Mouse (Mus musculus) layer of hippocampus, adult 2 months (tissue): Measurements from ENCODE around the gene Tceanc2. TPM values are rescaled to one million over a fixed set of nuclear protein-coding genes. Genes with fewer than 3 reads are reported as not detected.
A peak's percentile ranks its signal among the peaks of the same experiment; 100 is the strongest.

ENCODE experiments used
- DNase-seq, 2 experiments: peaks; one replicate each; pipeline ENCODE4 v3.0.0; 2022; ENCODE audit warnings: low spot score in 2 of 2
- H3K27ac ChIP-seq: fragments of 200-600 bp; 2 replicates; pipeline ENCODE4 v1.8.1; 2022
- H3K4me3 ChIP-seq: fragments of 200-600 bp; 2 replicates; pipeline ENCODE4 v1.8.1; 2022; ENCODE audit warnings: mild to moderate bottlenecking
- CTCF ChIP-seq: fragments of 200-600 bp; conservative IDR thresholded peaks from 2 replicates; pipeline ENCODE4 v1.8.1; 2022; ENCODE audit warnings: antibody characterized with exemption, mild to moderate bottlenecking, moderate library complexity
- long read RNA-seq, 2 experiments: library from polyadenylated mRNA; stranded (forward); transcript quantifications; one replicate each; pipeline ENCODE4 v2.0.0; 2021; ENCODE audit warnings: borderline mapping rate in 2 of 2
- total RNA-seq, 2 experiments: library from RNA; stranded (reverse); gene quantifications; 2 replicates each; pipeline ENCODE4 v1.2.3; 2021

The Tceanc2 gene
- 10 to 100 TPM; 14.6 to 18.0 TPM for total RNA-seq
- long read RNA-seq, experiment 1, full-length matches to known transcripts: 6 of 11 reads
- long read RNA-seq, experiment 1, partial matches to known transcripts: 0 of 11 reads
- long read RNA-seq, experiment 1, other reads (novel, unspliced or antisense): 5 of 11 reads
- long read RNA-seq, experiment 2, full-length matches to known transcripts: 3 of 4 reads
- long read RNA-seq, experiment 2, partial matches to known transcripts: 0 of 4 reads
- long read RNA-seq, experiment 2, other reads (novel, unspliced or antisense): 1 of 4 reads

DNA sequence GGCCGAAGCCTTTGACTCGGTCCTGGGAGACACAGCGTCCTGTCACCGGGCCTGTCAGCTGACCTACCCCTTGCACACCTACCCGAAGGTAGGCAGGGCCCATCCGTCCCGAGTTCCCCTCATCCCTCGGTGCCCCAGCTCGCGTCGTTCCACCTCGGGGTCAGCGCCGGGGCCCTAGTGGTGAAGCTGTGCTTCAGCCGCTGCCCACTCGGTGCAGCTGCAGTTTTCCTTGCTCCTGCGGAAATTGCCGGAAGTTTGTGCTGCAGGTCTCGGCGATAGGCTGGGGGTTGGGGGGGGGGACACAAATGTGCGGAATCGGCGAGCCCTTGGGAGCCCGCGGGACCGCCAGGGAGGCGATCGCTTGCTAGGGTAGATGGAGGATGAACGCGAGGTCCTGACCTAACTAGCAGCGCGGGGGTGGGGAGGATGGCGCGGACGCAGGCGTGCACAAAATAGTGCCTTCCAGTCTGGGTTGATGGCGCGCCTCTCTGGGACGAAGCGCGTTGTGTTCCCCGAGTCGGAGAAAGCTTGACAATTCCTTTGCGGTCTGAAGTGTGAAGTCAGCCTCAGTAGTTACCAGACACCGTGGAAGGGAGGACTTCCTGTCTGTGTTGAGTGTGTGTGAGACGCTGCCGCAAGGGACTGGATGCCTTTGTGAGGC is at the start of gene Tceanc2:
Tceanc2 (minus strand) TSS at position 287 of the 661 bp plus-strand sequence.
- DNase-seq: peak; percentile 23 to 51
- peak within 1 kb of the TSS; percentile 98 for H3K27ac ChIP-seq
- H3K4me3 ChIP-seq: peak within 1 kb of the TSS; percentile 80
- peak; percentile 25; the same call in 1 of the 2 replicates for TF ChIP-seq CTCF

GRCm38 (mm10) chr4:107226313-107226712 is 47.4 kb upstream of the Tceanc2 start:
- no peak for TF ChIP-seq CTCF
- Histone ChIP-seq H3K27ac (no peak overlapping the region), H3K4me3 (no peak overlapping the region)
- no peak for DNase-seq

- Histone ChIP-seq H3K4me3 (no peak overlapping the region), H3K27ac (no peak overlapping the region)
- no peak for TF ChIP-seq CTCF
- DNase-seq: peak; percentile 11 to 22
Measured at GRCm38 (mm10) chr4:107223225-107224204, 44.6 kb upstream of the Tceanc2 start.

GRCm38 (mm10) chr4:107221524-107221923 is 42.6 kb upstream of the Tceanc2 start:
- Histone ChIP-seq H3K27ac (no peak overlapping the region), H3K4me3 (no peak overlapping the region)
- DNase-seq: no peak
- no peak for TF ChIP-seq CTCF

DNA sequence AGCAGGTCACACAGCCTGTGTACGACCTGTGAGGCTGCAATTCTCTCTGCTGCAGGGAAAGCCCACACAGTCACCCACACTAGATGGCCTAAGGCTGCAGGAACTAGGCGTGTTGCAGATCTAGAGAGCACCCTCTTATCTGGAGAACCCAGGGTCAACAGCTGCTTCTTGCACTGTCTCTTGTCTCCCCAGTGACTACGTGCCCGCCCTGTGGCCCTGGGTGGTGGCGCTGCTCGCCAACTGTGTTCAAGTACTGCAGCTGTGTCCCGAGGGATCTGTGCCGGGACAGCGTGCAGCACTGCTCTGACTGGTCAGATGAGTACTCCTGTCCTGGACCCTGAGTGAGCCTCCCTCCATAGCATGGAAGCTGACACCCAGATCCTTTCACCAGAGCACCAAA is 38.7 kb upstream of the Tceanc2 start:
- TF ChIP-seq CTCF: no peak
- DNase-seq: no peak
- no peak overlapping the region for H3K4me3 ChIP-seq
- H3K27ac ChIP-seq: no peak overlapping the region

GRCm38 (mm10) chr4:107213279-107214011 is 34.5 kb upstream of the Tceanc2 start:
- DNase-seq: no peak
- TF ChIP-seq CTCF: no peak
- H3K27ac ChIP-seq: no peak overlapping the region
- H3K4me3 ChIP-seq: no peak overlapping the region

DNA sequence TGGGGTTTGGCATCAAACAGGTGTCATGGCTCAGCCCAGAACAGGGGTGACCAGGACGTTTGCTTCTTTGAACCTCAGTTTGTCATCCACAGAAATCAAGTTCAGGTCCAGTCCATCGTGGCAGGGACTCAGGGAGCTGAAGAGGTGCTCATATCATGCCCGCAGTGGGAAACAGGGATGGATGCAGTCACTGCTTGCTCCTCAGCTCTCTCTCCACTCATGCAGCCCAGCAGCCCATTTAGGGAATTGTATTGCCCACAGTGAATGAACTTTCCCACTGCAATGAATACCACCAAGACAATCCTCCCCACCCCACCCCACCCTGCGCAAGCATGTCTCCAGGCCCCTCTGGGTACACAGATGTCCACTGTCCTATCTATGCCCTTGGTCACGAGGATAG is 33.0 kb upstream of the Tceanc2 start:
- no peak for TF ChIP-seq CTCF
- Histone ChIP-seq H3K4me3 (no peak overlapping the region), H3K27ac (no peak overlapping the region)
- no peak for DNase-seq

DNA sequence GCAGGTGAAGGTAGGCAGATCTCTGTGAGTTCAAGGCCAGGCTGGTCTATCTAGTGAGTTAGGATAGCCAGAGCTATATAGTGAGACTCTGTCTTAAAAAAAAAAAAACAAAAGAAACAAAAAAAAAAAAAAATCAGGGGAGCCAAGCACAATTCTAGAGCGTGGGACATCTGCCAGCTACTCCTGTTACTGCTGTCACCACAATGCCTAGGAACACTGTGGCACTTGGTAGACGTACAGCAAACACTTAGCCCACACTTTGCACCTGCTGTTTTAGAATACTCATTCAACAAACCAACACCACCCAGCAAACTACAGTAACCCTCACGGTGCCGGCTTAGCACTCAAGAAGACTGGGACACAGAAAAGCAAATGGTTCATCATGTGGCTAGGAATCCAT is 32.5 kb upstream of the Tceanc2 start:
- TF ChIP-seq CTCF: no peak
- Histone ChIP-seq H3K27ac (no peak overlapping the region), H3K4me3 (no peak overlapping the region)
- DNase-seq: peak; percentile 20 to 32

DNA sequence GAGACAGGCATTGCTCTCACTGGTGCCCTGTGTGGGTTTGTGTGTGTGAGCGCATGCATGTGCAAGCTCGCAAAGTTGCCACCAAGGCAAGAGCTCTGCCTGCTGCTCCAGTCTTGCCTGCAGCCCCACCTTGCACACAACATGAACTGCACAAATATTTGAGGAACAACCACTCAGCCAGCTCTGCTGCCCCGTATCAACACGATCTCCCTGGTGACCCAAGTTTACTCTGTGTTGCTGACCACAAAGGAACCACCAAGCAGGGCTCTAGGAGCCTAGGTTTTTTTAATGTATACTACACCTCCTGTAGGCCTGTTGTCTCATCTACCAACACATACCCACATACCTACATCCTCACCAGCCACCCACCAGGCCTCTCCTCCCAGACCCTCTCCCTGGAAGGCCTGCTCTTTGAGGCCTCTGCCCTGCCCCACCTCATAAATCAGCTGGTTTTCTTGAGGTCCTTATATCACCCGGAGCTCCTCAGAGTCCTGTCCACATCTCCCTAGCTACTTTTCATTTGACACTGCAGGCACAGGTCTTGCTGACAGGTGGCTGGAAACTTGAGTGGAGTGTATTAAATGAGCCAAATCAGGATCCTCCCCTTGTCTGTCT is 31.7 kb upstream of the Tceanc2 start:
- no peak for TF ChIP-seq CTCF
- no peak overlapping the region for H3K4me3 ChIP-seq
- H3K27ac ChIP-seq: no peak overlapping the region
- DNase-seq: no peak

GRCm38 (mm10) chr4:107208880-107209279 is 30.0 kb upstream of the Tceanc2 start, which contains the start of gene Ldlrad1:
Gene Ldlrad1 (plus strand): TSS chr4:107209180.
- no peak for DNase-seq
- H3K4me3 ChIP-seq: no peak within 1 kb of the TSS
- TF ChIP-seq CTCF: no peak
- no peak within 1 kb of the TSS for H3K27ac ChIP-seq

DNA sequence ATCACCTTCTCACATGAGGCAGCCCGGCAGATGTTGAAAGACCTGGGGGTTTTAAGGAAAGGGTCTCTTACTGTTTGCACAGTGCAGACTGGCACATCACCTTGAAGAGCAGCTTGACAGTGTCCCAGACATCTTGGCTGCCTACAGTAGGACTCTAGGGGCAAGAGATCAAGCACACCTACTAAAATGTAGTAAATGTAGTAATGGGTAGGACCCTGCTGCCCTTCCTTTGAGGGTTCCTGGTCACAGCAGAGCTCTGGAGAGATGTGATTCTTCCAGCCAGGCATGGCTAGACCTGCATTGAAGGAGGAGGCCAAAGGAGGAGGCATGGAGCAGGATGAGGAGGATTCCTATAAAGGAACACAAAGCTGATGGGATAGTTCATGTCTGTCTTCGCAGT is 28.1 kb upstream of the Tceanc2 start:
- Histone ChIP-seq H3K27ac (no peak overlapping the region), H3K4me3 (no peak overlapping the region)
- TF ChIP-seq CTCF: no peak
- DNase-seq: no peak

DNA sequence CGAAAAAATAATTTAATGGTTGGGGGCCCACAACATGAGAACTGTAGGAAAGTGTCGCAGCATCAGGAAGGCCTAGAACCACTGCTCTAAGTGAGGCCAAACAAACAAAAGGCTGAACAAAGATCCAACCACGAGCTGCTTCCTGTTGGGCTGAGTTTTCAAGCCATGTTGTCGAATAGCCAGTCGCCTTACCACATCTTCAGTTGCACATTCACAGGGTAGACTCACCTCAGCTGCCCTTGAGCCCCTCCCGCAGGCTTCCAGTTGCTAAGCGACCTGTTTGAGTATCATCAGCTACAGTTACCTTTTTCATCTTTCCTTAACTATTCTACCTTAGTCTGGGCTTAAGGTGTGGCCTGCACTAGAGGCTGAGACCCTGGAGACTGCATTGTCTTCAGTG is 24.1 kb upstream of the Tceanc2 start:
- no peak overlapping the region for H3K27ac ChIP-seq
- no peak overlapping the region for H3K4me3 ChIP-seq
- TF ChIP-seq CTCF: no peak
- no peak for DNase-seq
